Mouse (Mus musculus) megakaryocyte, adult 5-6 weeks (primary cell): ENCODE measurements around the gene Kcnb1. TPM values are rescaled to one million over a fixed set of nuclear protein-coding genes. Genes with fewer than 3 reads are reported as not detected.

Experiments
- ATAC-seq: 2 replicates; pipeline ENCODE4 v1.8.0; 2016; ENCODE audit warnings: mild to moderate bottlenecking, inconsistent platforms; ENCODE audit not compliant: poor library complexity, severe bottlenecking
- total RNA-seq, 2 experiments: library from RNA; stranded (forward) in 1 of 2; stranded (reverse) in 1 of 2; fragments of 153-499, 151-499 nt in 1 of 2; fragments of 221-1000, 200-1000 nt in 1 of 2; gene quantifications; 2 replicates each; pipeline versions ENCODE4 v1.2.3 to v1.2.4; 2015 to 2017

Gene Kcnb1
- total RNA-seq (2015) (0.07 and 1.6 TPM in 2 replicates), total RNA-seq (2017) (0.07 and 0.49 TPM in 2 replicates)

DNA sequence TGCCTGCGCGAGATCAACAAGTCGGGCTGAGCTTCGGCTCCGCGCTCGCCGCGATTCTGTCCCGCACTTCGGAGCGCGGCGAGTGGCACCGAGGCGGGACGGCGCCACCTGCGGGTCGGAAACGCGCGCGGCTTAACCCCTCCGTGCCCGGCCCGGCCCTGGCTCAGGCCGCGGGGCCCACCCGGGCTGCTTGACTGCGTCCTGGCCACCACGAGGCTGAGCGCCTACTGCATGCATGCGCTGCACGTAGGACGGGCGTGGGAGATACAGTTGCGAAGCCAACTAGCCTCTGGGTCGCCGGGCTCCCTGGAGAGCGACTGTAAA, at the start of gene Kcnb1:
Kcnb1 (minus strand) TSS at position 80 of the 324 bp plus-strand sequence.
- ATAC-seq, result no peak

DNA sequence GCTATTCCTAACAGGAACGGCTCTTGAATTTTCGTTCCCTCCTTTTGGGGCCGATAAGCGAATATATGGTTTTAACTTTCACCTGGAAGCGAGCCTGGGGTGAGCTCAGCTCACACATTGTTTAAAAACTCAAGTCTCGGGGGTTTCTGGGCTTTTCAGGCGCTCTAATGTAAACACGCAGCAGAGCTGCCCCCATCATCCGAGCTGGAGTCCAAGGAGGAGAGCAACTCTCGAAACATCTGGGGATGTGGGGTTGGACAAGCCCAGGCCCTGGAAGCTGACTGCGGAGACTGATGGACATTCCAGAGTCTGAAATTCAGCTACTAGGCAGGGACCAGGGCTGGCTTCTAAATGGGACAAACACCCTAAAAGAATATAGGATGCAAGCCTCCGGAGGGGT, 49.3 kb upstream of the Kcnb1 start:
- ATAC-seq, result no peak

DNA sequence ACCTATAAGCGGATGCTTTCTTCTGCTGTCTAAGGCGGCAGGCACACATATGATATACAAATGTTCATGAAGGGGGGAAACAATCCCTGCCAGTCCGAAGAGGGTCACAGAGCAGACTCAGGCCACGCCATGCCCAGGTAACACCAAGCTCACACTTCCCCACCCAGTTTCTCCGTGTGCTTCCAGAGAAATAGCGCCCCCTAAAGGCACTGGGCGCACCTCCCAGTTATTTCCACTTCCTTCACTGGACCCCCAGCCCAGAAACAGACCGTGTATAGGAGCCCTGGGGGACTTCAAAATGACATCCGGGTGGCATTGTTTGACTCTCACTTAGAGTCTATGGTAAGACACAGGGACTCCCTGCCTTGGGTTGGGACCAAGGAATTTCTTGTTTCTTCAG, 47.3 kb upstream of the Kcnb1 start:
- ATAC-seq, result no peak

DNA sequence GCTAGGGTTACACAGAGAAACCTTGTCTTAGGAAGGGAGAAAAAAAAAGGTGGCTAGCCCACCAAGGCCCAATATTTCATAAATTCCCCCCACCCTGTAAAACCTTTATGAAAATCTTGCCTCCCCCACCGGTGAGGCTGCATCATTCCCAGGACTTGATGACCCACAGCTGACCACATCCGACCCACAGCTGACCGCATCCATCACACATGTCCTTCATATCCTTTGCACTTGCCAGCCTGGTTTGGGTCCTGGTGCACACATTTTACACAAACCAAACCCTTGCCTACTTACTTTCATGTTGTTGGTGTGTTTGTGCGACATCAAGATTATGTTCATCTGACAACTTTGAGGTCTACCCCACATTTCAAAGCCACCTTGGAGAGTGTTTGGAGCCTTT, 46.2 kb upstream of the Kcnb1 start:
- ATAC-seq, result no peak

DNA sequence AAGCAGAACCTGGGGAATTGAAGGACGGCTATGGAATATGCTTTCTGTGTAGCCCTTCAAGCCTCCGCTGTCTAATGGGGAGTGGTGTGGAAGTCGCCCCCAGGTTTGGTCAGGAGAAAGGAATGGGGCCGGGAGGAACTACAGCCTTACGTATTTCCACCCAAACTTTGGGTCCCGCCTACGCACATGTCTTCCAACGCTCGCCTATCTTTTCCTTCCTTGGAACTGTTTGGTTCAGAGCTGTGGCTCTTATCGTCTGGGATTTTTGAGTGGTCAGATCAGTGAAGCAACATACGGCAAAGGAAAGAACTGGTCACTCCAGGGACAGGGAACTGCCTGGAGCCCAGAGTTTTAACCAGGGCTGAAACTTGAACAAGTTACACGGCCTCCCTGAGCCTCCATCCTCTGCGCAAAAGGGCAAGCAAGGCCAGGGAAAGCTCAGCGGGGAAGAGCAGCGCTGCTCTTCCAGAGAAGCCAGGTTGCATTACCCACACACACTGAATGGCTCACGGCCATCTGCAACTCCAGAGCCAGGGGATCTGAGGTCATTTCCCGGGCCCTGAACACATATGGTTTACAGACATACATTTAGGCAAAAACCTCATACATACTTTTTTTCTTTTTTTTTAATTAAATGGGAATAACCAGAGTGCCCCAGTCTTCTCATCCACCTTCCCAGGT, 45.5 kb upstream of the Kcnb1 start:
- no peak for ATAC-seq

DNA sequence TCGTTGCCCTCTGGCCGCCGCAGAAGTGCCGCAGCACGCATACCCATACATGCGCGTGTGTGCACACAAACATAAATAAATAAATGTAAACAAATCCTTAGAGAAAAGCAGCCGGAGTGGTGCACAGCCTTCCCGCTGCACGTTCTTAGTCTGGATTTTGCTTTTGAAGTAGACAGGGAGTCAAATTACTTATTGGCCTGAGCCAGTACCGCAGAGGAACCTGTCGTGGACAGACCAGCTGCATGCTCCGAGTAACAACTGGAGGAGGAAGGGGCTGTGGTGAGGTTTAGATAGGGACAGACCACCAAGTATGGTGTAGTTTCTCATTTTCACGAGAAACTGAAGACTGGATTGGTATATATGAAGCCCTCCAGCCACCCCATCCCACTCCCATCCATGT, 43.8 kb upstream of the Kcnb1 start:
- no peak for ATAC-seq

DNA sequence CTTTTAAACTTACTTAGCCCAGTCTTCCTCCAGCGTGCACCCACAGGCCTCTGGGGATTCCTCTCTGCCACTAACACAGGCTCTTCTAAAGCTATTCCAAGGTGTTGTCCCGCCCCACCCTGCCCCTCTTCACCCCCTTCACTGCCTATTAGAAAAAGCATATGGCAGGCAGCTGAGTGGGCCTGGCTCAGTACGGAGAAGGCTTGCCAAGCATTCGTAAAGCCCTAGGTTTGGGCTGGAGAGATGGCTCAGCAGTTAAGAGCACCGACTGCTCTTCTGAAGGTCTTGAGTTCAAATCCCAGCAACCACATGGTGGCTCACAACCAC, 43.0 kb upstream of the Kcnb1 start:
- no peak for ATAC-seq

DNA sequence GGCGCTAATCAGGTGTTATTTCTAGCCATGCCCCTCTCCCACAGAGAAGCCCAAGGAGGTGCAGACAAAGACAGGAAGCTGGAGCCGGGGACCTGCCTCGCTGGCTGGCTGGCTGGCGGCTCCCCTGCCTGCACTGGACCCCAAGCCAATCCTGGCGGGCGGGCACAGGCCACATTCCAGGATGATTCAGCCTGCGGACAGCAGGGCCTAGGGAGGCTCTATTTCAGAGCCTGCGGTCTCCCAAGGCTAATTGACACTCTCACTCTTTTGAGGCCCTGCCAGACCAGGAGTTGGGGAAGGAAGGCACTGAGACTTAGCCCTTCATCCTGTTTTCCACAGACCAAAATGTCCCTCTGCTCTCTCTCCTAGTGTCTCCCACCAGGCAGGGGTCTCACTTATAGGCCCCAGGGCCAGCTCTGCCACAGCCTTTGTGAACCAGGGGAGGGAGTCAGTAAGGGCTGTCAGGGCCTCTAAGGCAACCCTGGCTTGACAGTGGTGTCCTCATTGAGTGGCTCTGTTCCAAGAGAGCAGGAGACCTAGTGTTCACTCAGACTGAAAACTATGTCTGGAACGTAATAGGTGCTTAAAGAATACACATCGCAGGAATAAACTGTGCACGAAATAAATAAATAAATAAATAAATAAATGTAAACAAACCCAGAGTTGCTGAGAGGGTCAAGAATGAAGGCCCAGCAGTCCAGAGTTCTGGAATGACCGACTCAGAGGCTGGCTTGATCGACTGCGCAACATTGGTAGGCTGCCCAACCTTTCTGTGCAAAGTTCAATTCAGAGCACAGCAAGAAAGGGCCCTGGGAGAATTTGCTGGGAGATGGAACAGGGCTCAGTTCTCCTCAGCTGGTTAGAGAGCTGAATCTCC, 42.4 kb upstream of the Kcnb1 start:
- no peak for ATAC-seq

DNA sequence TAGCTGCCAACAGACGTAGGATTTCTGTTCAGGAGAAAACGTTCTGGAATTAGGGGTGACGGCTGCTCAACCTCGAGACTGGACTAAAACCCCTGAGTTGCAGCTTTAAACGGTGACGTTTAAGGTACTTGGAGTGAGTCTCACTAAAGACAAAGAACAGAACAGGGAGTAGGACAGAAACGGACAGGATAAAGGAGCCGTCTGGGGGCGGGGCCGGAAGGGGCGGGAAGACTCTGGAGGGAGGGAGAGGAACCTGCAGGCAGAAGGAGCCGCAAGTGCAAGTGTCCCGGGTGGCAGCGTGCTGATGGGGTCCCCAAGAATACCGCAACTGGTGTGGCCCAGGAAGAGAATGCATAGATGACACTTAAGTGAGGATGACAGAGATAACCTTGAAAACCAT, 40.6 kb upstream of the Kcnb1 start:
- no peak for ATAC-seq

DNA sequence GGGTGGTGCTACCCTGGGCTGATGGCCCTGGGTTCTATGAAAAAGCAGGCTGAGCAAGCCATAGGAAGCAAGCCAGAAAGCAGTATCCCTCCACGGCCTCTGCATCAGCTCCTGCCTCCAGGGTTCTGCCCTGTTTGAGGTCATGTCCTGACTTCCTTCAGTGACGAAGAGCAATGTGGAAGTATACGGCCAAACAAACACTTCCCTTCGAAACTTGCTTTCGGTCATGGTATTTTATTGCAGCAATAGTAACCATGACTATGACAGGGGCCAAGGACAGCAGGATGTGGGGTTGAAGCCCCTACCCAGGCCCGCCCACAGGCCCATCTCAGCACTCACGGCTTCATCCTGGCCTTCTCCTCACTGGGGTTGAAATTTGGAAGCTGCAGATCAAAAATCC, 35.0 kb upstream of the Kcnb1 start:
- ATAC-seq, result peak; percentile 57

DNA sequence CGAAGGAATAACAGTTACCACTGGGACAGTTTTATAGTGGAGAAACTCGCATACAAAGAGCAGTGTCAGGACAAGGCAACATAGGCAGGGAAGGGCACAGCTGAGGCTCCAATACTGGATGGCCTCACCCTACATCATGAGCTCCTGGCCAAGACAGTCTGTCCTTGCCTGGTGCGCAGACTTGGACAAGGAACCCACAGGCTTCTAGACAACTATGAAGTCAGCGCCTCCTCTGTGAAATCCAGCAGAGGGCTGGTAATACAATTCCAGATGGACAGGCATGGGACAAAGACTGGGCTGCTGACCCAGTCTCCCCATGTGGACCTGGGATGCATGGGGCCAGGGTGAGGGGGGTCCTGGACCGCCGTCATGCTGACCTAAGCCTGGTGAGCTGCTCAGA, 34.2 kb upstream of the Kcnb1 start:
- ATAC-seq, result no peak

DNA sequence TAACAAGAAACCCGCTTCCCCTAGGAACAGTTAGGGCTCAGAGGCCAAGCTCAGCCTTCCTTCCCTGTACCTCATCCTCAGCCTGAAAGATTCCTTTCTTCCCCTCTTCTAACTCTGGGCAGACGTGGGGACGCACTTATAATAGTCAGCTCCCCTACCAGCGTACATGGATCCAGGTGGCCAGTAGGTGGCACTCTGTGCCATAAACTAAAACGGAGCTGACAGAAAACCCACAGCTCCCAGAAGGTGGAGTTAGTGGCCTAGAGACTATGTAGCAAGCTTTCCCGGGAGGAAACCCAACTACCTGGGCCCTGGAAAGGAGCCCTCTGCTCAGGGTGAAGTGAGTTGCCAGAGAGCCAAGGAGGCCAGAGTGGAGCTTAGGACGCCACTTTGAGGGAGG, 32.2 kb upstream of the Kcnb1 start:
- ATAC-seq, result no peak

DNA sequence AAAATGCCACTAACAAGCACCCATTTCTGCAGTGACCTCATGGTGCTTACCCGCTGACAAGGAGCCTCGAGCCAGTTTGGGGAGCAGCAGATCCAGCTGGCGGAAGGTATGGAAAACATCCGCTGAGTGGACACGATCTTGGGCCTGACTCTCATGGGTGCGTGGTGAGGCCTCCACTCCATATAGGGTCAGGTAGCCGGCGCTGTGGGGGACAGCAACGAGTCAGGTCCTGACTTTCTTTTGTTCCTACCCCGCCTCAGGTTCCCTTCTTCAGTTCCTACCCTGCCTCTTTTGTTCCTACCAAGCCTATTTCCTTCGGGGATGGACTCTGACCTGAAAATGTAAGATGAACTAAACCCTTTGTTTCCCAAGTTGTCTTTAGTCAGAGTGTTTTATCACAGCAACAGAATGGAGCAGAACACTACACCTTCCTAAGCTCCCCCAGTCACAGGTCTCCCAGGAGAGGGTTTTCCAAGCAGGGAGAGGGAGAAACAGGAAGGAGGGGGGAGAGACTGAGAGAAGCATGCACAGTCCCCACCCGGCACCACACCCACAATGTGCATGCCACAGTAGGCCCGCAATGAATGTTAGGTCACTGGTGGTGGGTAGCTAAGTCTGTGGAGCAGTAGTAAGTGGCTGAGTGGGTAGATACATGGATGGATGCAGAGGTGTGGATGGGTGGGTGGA, 31.3 kb upstream of the Kcnb1 start:
- ATAC-seq, result no peak

DNA sequence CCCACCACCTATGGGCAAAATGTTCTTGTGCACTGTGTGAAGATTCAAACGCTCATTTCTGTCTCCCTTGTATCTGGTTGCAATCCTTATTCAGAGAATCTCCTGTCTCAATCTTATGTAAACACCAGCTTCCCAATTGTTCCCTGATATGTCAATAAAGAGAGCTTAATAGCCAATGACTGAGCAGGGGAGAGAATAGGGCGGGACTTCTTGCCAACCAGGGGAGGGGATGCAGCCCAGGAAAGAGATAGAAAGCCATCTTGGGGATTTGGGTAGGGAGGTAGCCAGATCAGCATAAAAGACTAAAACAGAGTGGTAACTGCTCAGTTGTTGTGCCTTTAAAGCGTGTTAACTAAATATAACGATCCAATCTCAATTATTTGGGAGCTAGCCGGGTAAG, 30.8 kb upstream of the Kcnb1 start:
- ATAC-seq, result no peak

DNA sequence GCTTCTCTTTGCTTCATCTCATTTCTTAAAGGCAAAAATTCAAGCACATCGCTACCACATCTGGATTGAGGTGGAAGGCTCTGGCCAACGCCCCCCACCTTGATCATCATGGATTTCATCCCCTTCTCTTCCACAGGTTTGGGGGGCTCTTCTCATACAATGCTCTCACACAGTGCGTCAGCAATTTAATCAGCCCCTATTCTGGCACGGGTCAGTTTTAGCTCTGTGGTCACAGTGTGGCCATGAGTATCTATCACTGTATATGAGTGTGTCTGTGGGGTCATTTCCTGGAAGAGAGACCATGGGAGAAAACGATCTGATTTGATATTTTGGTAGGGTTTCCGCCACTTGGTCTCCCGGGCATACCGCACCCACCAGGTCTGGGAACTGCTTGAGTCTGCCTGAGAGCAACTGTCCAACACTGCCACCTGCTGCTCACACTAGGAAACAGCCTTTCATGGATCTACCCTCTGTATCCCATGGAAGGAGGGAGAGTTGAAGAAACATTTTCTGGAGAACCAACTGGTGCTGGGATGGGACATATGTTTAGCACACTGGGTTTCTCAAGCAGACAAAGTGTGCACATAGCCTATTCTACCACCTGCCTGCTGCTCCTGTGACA, 29.3 kb upstream of the Kcnb1 start:
- peak; percentile 73 for ATAC-seq

DNA sequence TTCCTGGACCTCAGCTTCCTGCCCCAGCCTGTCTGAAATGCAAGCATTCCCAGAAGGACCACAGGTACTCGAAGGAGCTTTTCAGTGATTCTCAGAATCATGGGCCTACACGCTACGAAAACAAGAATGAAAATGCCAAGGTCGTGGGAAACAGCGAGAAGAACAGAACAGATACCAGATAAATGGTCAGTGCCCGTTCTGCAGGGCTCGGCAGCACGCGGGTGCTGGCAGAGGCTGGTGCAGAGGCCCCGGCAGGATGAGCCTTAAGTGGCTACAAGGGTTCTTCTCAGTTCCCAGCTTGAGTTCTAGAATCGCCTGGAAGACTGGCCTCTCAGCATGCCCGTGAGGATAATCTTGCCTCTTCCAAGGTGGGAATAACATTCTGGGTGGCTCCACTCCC, 23.7 kb upstream of the Kcnb1 start:
- no peak for ATAC-seq

DNA sequence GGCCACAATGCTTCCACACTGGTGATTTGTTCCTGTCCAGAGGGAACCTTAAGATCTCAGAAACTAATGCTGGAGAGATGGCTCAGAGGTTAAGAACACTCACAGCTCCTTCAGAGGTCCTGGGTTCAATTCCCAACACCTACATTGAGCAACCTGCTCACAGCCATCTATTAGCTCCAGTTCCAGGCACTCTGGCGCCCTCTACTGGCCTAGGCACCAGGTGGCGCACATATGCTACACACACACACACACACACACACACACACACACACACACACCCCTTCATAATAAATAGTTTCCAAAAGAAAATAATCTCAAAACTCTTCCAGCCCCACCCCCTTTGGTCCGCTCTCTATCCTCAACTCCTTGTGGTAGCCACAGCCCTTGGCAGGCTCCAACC, 23.1 kb upstream of the Kcnb1 start:
- no peak for ATAC-seq

DNA sequence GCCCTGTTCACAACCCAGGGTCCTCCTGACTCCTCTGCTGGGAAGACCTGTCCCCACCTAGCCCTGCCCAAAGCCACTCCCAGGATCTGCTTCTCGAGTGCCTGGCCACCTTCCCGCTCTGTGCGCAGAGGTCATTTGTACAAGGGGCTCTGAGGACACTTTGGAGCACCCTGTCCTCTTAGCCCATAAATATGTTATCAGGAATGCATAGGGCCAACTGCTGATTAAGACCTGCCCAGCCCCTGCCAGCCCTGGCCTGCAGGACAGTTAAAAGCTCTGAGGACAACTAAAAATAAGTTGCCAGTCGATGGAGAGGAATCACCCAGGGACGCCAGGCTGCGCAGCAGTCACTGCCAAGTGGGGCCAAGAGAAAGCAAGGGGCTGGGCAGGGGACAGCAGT, 22.6 kb upstream of the Kcnb1 start:
- no peak for ATAC-seq

DNA sequence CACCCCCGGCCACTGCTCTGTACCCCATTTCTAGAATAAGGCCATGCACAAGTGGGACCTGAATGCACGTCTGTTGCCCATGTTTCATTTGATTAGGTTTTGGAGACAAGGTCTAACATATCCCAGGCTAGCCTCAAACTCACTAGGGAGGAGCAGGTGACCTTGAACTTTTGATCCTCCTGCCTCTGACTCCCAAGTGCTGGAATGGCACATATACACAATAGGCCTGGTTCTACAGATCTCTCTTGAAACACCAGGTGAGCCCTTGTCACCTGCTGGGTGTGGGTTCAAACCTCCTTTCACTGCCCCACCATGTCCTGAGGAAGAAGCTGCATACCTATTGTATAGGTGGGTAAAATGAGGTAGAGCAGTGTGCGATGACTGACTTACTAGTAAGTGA, 22.1 kb upstream of the Kcnb1 start:
- ATAC-seq, result no peak

DNA sequence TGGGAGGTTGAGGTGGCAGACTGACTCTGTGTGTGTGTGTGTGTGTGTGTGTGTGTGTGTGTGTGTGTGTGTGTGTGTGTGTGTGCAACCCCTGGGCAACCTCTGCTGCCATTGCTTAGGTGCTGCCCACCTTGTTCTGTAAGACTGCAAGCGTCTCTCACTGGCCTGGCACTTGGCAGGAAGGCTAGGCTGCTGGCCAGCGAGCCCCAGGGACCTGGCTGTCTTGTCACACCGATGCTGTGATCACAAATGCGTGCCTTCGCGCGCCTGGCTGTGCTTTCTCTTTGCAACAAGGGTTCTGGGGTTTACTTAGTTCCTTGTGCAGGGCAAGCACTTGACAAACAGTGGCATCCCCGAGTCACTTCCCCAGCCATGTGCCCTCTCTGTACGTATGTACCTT, 19.9 kb upstream of the Kcnb1 start:
- ATAC-seq, result no peak

DNA sequence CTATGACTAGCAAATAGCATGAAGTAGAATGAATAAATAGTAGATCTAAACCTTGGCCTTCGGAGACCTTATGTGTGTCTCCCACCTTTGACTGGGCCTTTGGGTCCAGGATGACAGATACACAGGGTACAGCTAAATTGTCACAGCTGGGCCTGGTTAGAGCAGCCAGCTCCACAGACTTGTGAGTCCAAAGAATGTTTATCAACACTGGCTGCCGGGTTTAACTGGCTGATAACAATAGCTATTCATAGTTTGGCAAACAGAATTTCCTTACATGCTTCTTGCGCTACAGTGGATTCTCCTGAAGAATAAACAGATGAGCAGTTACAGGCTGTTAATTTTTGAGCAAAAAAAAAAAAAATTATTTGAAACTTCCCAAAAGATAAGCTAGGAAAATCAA, 19.0 kb upstream of the Kcnb1 start:
- no peak for ATAC-seq
